32 mouse cellular contexts compared by ENCODE assay signal in genomic region chr13:34711410-34711809, GRCm38 (mm10). TPM values are rescaled to one million over a fixed set of nuclear protein-coding genes. Genes with fewer than 3 reads are reported as not detected.
A peak's percentile ranks its signal among the peaks of the same experiment; 100 is the strongest.
DNase-seq lines count a peak whose midpoint lies in the region; ATAC-seq and TF ChIP-seq lines count a peak whose summit lies in the region.
"Had no signal": no experiment of that assay in that cellular context is flagged by ENCODE, and none has a peak within 500 bp of the region (broad histone marks: within the 10 kb centered on the region; RNA-seq: fewer than 3 reads in every experiment).

No protein-coding gene starts in this region.

- 88% methylated on average over 4 of the region's 4 CpGs for WGBS in midbrain, postnatal 0 days

- DNase-seq in 3T3-L1 (ENCODE audit: low read depth, low spot score) = peak; percentile 52
- DNase-seq in A20 (ENCODE audit: low read depth, low spot score) = peak; percentile 50
- peak; percentile 19 for DNase-seq in NIH3T3 (ENCODE audit: low read depth)
- DNase-seq in splenic B cell, adult 2 months (ENCODE audit: low read depth, low spot score) = peak; percentile 26
- DNase-seq in embryo, embryonic 10.5 days (ENCODE audit: low spot score) = no peak
- DNase-seq in midbrain, postnatal 0 days (ENCODE audit: low spot score) = no peak
- DNase-seq in adrenal gland, adult 2 months = no peak
- DNase-seq: adrenal gland, postnatal 10 days; cerebellum, adult 2 months; cerebellum, postnatal 25 days; gastrocnemius, postnatal 14 days; heart, adult 2 months; kidney, adult 18-20 months; kidney, postnatal 10 days; liver; right cerebral cortex, postnatal 25 days; spleen, adult 18-20 months; thymus, postnatal 25 days had no signal

- ATAC-seq in midbrain, postnatal 0 days (ENCODE audit: low FRiP score) = no peak
- ATAC-seq: activated CD4-positive, CD25-positive, alpha-beta regulatory T cell, adult 4 months; forebrain, embryonic 13.5 days had no signal

- H3K9me3 ChIP-seq in midbrain, postnatal 0 days (ENCODE audit: low read length) = no peaks in the 10 kb centered on the region
- H3K9me3 ChIP-seq: forebrain, embryonic 13.5 days; hindbrain, embryonic 13.5 days; limb, embryonic 10.5 days; liver, embryonic 15.5 days; midbrain, embryonic 12.5 days had no signal

- H3K4me2 ChIP-seq in midbrain, postnatal 0 days (ENCODE audit: low read depth, low read length, poor library complexity, severe bottlenecking) = no peak overlapping the region
- H3K4me2 ChIP-seq: forebrain, embryonic 13.5 days; hindbrain, embryonic 13.5 days; liver, embryonic 15.5 days; midbrain, embryonic 12.5 days had no signal

- H3K27me3 ChIP-seq in splenic B cell, adult 2 months (ENCODE audit: control insufficient read depth, insufficient read depth, low read length, poor library complexity, severe bottlenecking) = no peaks in the 10 kb centered on the region
- H3K27me3 ChIP-seq in midbrain, postnatal 0 days (ENCODE audit: insufficient read depth, low read length) = no peaks in the 10 kb centered on the region
- H3K27me3 ChIP-seq: forebrain, embryonic 13.5 days; hindbrain, embryonic 13.5 days; liver, embryonic 15.5 days; midbrain, embryonic 12.5 days had no signal

- TF ChIP-seq CTCF in midbrain, postnatal 0 days (IDR thresholded peaks at IDR 0.05) = no peak

- H3K4me3 ChIP-seq in midbrain, postnatal 0 days (ENCODE audit: low read depth, low read length) = no peak overlapping the region
- H3K4me3 ChIP-seq: forebrain, embryonic 13.5 days; heart, adult 2 months; hindbrain, embryonic 13.5 days; limb, embryonic 10.5 days; liver, embryonic 15.5 days; midbrain, embryonic 12.5 days had no signal

- no peaks in the 10 kb centered on the region for H3K4me1 ChIP-seq in midbrain, postnatal 0 days (ENCODE audit: insufficient read depth, low read length)
- H3K4me1 ChIP-seq: limb, embryonic 10.5 days; liver, embryonic 15.5 days had no signal

- H3K9ac ChIP-seq in midbrain, postnatal 0 days (replicated peaks; ENCODE audit: low read length, poor library complexity, severe bottlenecking) = no peak overlapping the region
- H3K9ac ChIP-seq: forebrain, embryonic 13.5 days; hindbrain, embryonic 13.5 days; liver, embryonic 15.5 days; midbrain, embryonic 12.5 days had no signal

- H3K36me3 ChIP-seq in splenic B cell, adult 2 months (ENCODE audit: control insufficient read depth, insufficient read depth, low read length, poor library complexity, severe bottlenecking) = no peaks in the 10 kb centered on the region
- no peaks in the 10 kb centered on the region for H3K36me3 ChIP-seq in midbrain, postnatal 0 days (ENCODE audit: insufficient read depth, low read length)
- H3K36me3 ChIP-seq: hindbrain, embryonic 13.5 days; limb, embryonic 10.5 days; liver, embryonic 15.5 days; midbrain, embryonic 12.5 days had no signal

- no peak overlapping the region for H3K27ac ChIP-seq in midbrain, postnatal 0 days (ENCODE audit: low read depth, low read length)
- H3K27ac ChIP-seq: forebrain, embryonic 13.5 days; heart, adult 2 months; hindbrain, embryonic 13.5 days; limb, embryonic 10.5 days; liver, embryonic 15.5 days; macrophage; midbrain, embryonic 12.5 days had no signal

RNA-seq across cellular contexts. Expression of gene Fam50b, which starts 23.2 kb away (rescaled TPM):
- total RNA-seq in midbrain, postnatal 0 days (2014; rRNA removed) = 0.66 TPM in 1 of 2 replicates, not detected in the other
- not detected in 2 replicates for polyA plus RNA-seq in midbrain, postnatal 0 days (2015; fragmentation: Nextera tagmentation; extraction: Ambion mirVana)
- not detected for total RNA-seq in adrenal gland, adult 2 months (2021)
- polyA plus RNA-seq in adrenal gland, adult 2 months (2012; rRNA removed) = not detected in 2 replicates
- total RNA-seq: adrenal gland, postnatal 10 days; gastrocnemius, postnatal 14 days; heart, adult 2 months; heart, postnatal 25 days; layer of hippocampus, postnatal 14 days; left cerebral cortex, adult 8-10 months; monocyte, adult 5-6 weeks had no signal
- polyA plus RNA-seq: activated CD4-positive, CD25-positive, alpha-beta regulatory T cell, adult 4 months; cerebellum, adult 2 months; forebrain, embryonic 13.5 days; frontal cortex, adult 2 months; heart, adult 2 months; heart, embryonic 14.5 days; hindbrain, embryonic 13.5 days; lung, embryonic 16.5 days; macrophage; midbrain, embryonic 12.5 days had no signal

RNA-seq across cellular contexts. Expression of gene Pxdc1, which starts 58.1 kb away (rescaled TPM):
- total RNA-seq in midbrain, postnatal 0 days (2014; rRNA removed) = 11.7 and 12.7 TPM in 2 replicates
- 7.5 and 7.8 TPM in 2 replicates for polyA plus RNA-seq in midbrain, postnatal 0 days (2015; fragmentation: Nextera tagmentation; extraction: Ambion mirVana)
- 1 to 10 TPM; 3.3 to 3.4 TPM for total RNA-seq in adrenal gland, adult 2 months (2021)
- 5.3 and 9.1 TPM in 2 replicates for polyA plus RNA-seq in adrenal gland, adult 2 months (2012; rRNA removed)

Comparison
In these comparisons a context has a peak if more than half of its experiments do, and no peak if none do; other contexts are left out.
1. DNase-seq: peak in 3T3-L1 (single experiment), A20 (single experiment), NIH3T3 (single experiment) and splenic B cell, adult 2 months (single experiment); none in embryo, embryonic 10.5 days (single experiment), midbrain, postnatal 0 days (single experiment) and adrenal gland, adult 2 months (single experiment).